Mouse (Mus musculus) gastrocnemius, adult 8-10 months (tissue): ENCODE results near the gene Dab1. TPM values are rescaled to one million over a fixed set of nuclear protein-coding genes. Genes with fewer than 3 reads are reported as not detected.

Experiments
- DNase-seq, 2 experiments: peaks; one replicate each; pipeline ENCODE4 v3.0.0; 2022; ENCODE audit warnings: low spot score in 2 of 2
- total RNA-seq, 4 experiments: library from RNA; stranded (reverse); gene quantifications; 2 replicates each; pipeline ENCODE4 v1.2.4; 2022

Dab1 gene
- total RNA-seq, 4 experiments from 2014 or later: not detected

- DNase-seq: peak in 1 of 2 experiments; percentile 6
These were observed 458.6 kb downstream of the Dab1 start for GRCm38 (mm10) chr4:104077771-104078170.

DNA sequence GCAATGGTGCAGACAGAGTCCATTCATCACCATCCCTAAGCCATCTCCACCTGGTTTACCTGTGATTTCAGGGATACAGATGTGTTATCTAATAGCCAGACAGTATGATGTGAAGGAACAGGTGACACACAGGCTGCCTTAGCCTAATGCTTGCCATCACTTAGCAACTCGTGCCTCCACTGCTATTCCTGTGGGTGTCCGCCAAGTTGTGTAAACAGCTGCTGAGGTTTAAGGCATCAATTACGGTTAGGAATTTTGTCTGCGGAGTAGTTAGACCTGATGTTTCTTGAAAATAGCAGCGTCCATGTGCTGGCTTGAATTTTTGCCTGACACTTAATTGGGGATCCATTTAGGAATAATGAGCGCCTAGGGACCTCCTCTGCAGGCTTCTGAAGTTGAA, 487.1 kb downstream of the Dab1 start:
- DNase-seq: no peak

DNA sequence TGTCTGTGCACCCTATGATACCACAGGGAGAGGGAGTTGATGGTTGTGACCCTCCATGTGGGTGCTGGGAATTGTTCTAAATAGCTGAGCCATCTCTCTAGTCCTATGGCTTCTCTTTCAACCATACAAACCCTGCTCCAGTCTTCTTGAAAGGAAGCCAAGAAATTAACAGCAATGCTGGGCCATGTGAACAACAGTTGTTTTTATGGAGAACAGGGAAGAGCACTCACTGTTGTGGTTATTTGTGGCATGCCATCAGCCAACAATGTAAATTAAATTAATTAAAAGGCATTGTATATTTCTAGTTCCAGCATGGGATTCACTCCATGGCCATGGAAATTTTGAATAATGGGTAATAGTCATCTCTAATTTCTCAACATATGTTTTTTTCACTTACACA, 492.5 kb downstream of the Dab1 start:
- no peak for DNase-seq

DNA sequence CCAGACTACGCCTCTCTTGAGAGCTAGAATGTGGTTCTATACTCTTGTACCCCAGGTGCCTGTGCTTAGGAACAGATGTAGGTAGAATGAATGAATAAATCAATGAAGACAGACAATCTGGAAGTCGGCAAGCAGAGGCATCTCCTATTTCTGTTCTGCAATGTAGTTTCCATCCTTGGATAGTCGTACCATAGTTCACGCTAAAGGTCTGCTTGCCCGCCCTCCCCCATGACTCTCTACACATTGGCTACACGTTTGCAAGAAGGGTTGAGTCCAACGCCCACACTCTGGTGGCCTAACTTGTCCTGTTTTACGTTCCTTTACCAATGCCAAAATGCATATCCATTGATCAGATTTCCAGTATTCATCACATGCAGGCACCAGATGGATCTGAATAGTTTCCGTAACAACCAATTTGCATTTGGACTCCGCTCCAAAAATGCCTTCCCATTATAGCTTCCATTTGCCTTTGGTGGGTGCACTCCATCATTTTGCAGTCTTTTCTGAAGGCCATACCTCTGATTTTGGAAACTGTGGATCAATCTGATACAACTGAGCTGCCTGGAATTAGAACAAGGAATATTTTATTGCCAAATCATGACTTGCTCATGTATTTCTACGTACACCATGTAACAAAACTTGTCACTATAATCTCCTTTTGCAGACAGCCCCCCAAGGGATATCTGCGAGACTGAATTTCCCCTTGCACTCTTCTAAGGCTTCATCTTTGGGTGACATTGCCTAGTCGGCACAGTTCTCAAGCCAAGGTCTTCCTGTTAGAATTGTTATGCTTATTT, 494.2 kb downstream of the Dab1 start:
- no peak for DNase-seq

DNA sequence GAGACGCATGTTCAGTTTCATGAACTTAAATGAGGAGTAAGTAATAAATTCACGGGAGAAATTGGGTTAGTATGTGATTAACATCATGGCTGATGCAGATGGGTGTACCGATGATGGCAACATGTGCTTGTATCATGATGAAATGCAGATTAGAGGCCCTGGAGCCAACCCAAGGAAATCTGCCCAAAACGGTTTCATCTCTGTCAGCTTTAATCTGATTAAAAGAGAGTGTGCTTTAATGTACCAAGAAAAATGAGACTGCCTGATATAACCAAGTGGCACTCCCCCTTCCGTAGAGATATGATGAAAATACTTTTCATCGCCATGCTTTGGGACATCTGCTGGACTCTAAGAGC, 494.8 kb downstream of the Dab1 start:
- DNase-seq: no peak

GRCm38 (mm10) chr4:104120108-104120507, 500.9 kb downstream of the Dab1 start:
- DNase-seq: no peak

- no peak for DNase-seq
These were observed 502.8 kb downstream of the Dab1 start for GRCm38 (mm10) chr4:104121959-104122358.

GRCm38 (mm10) chr4:104122364-104122763, 503.2 kb downstream of the Dab1 start:
- no peak for DNase-seq

DNA sequence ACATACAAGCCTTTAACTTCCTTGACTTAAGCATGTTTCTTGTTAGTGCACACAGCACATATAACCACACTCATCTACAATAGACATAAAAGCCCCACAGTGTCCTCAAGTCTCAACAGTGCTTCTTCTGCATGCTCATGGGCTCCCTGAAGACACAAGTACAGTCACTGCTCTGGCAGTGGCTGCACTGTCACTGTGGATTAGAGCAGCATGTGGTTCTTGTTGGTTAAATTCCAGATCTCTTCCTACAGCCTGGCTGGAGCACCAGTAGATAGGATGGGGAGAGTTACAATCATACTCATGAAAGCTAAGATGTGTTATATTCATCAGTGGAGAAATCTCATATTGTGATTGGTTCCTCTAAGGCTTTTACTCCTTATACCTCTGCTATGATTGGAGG, 534.5 kb downstream of the Dab1 start:
- no peak for DNase-seq

DNA sequence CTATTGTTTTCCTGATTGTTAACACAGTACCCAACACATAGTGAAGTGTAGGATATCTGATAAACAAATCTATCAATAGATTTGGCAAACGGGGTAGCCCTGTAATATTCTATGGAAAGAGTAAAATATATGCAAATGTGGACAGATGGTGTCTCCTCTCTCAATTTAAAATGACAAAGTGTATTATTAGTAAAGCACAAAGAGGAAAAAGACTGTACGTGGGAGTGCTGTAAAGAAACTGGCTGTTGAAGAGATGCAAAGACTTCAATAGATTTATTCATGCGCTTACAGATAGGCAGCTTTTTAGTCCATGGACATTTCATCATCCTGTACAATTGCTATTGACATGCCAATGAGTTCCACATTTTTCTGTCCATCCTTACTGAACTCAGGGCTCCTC, 558.9 kb downstream of the Dab1 start:
- DNase-seq: no peak

DNA sequence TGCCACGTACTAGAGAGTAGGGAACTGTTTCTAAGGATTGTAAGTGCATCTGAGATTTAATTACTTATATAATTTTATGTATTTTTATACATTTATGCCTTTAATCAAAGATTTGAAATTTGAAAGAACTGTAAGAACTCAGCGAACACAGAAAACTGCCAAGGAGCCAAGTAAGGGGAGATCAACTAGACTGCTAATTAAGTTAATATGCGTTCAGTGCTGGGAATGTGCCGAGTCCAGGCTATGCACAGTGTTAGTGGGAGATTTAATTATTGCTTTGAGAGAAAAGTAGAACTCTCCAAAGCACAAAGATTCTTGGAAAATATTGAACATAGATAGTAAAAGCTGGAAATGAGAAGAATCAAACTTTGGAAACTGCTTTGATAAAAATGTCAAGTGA, 567.2 kb downstream of the Dab1 start:
- DNase-seq: no peak

- no peak for DNase-seq
These were observed 579.5 kb downstream of the Dab1 start for GRCm38 (mm10) chr4:104198635-104199034.

DNA sequence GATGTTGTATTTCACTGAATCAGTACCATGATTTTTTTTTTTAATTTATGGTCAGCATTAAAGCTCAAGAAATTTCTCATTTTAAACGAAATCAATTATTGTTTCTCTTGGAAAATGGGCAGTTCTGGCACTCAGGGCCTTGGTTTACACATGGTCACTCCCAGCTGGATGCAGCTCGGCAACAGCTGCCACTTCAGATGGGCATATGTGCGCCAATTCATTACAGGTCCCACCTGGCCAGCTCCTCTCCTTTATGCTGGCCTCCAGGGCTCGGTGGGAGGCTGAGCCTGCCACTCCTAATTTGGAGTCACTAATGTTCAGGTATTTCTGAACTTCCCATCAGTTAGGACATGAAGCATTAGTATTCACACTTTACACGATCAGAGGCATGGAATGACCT, 582.5 kb downstream of the Dab1 start:
- no peak for DNase-seq

GRCm38 (mm10) chr4:104204047-104204446, 584.9 kb downstream of the Dab1 start:
- DNase-seq: no peak

- no peak for DNase-seq
These were observed 587.5 kb downstream of the Dab1 start for GRCm38 (mm10) chr4:104206639-104207038.

DNA sequence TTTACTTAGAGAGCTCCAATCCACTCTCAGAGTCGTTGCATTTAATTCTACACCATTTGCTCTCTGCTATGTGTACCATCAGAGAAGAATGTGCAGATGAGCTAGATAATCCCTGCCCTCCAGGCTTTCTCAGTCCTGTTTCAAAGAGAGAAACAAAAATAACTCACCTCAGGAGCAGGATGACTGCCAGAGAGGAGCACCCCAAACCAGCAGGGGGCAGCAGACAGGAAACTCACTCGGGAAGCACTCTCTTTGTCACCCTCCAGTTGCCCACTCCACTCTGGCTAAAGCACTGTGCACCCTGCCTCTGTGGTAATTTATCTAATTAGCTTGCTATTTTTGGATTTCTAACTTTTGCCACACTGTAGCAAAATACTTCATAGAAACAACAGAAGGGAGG, 589.9 kb downstream of the Dab1 start:
- DNase-seq: no peak

DNA sequence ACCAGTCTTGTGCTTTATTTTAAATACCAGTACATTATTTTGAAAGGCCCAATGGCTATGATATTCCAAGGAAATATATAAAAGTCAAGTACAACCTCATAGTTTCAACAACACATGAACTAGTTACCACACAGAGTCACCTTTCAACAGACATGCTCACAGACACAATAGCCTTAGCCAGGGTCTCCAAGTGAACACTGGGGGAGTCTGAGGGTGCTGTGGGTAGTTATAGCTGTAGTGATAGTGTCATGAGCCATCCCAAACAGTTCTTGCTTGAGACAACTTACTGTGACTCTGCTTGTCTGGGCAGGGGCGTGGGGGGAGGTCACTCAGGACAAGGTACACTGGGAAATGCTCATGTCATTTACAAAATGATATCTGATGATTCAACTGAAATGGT, 591.6 kb downstream of the Dab1 start:
- no peak for DNase-seq

DNA sequence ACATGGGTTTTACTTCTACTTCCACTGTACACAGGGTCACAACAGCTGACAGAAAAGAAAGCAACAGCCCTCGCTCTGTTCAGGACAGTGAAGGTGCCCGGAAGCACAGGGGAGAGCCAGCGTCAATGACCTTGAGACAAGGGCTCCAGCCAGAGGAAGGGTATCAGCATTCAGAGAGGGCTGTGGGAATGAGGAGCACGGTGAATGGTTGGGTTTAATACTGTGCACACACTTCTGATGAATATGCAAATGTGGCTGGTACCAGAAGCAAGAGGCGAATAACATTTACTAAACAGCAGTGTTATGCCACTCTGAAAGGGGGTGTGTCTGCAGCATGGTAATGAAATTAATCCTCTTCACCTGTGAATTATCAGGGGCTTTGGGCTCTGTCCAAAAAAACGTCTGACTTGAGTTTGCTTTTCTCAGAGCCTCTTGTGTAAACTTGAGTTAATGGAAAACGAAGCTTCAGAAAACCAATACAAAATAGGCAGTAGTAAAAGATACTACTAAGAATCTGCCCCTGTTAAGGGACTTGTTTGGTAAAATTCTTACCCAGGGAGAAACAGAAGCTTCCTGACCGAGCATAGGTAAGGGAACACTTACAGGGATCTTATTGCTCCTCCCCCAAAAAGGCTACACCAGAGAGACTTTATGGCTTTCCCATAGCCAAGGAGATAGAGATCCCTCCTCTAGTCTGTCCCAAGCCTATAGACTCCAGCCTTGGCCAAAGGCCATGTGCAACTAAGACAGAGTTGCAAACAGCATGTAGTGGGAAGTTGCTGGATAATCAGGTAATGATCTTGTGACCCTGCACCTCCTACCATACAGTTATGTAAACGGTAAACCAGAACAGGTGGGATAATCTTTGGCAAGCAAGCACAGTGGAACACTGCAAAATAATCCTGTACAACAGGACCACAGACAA, 592.6 kb downstream of the Dab1 start:
- DNase-seq: no peak

- DNase-seq: no peak
These were observed 595.6 kb downstream of the Dab1 start for GRCm38 (mm10) chr4:104214724-104215123.

DNA sequence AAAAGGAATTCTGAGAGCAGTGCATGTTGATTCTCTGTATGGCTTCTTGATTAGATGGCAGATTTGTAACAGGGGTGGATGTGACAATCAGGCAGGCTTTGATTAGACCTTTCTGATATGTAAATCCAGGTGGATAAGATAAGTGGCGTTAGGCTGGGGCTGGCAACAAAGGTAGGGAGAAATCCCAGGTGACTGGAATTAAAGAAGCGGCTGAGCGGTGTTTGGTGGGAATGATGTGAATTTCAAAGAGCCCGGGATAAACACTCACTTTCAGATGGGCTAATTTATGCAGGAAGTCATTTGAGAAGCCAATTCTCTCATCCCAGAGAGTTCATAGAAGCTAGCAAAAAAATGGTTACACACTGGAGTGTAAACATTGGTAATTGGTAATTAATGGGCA, 598.2 kb downstream of the Dab1 start:
- DNase-seq: no peak

- no peak for DNase-seq
These were observed 599.6 kb downstream of the Dab1 start for GRCm38 (mm10) chr4:104218765-104219164.

DNA sequence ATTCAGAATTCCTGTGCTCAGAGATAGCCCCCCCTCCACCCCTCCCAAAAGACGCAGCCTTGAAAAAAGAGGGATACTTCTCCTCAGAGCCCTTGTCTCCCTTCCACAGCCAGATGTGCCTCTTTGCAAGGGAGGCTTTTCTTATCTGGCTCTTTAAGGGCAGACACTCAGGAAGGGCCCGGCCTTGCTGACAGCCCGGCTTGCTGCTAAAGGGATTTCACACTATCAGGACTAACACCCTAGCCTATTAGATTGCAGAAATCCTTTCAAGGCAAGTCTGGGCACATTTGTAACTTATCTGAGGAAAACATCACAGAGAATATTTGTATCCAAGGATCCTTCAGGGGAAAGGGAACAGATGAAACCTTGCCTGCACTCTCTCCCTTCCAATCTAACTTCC, 600.9 kb downstream of the Dab1 start:
- no peak for DNase-seq

DNA sequence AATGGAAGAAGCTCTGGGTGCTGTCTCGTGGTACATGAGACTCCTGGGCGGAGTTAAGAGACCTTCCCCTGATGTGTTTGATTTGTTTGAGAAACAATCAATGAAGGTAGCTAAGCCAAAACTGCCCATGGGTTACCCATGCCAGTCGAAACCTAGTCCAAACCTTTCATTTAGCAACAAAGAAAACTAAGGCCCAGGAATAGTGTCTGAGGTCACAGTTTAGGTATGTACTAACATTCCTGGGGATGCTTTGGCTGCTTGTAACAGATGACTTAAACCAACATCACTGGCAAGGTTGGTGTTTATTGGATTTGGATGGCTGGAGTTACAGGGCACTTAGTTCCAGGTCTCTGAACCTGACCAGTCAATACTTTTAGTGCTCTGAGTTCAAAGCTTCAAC, 610.1 kb downstream of the Dab1 start:
- no peak for DNase-seq
